Mouse (Mus musculus) cerebellum, postnatal 14 days (tissue): ENCODE data around the gene Blcap.
"Not testable (repeated sequence)": the region's sequence is repeated elsewhere in the genome, so short reads cannot be mapped to it uniquely, and the experiment has no call there.

Experiments
- DNase-seq, 2 experiments: peaks; one replicate each; pipeline ENCODE4 v3.0.0; 2021; ENCODE audit warnings: mixed read lengths in 2 of 2

Gene Blcap

GRCm38 (mm10) chr2:157571224-157571832 lies at the start of gene Blcap:
Gene Blcap (minus strand): TSS chr2:157571274.
- peak; percentile 70 to 73 for DNase-seq

GRCm38 (mm10) chr2:157618393-157618792 lies 47.3 kb upstream of the Blcap start:
- no peak for DNase-seq

- no peak for DNase-seq
Measured at GRCm38 (mm10) chr2:157613997-157614396, 42.9 kb upstream of the Blcap start.

GRCm38 (mm10) chr2:157611735-157612134 lies 40.7 kb upstream of the Blcap start:
- no peak for DNase-seq

GRCm38 (mm10) chr2:157607542-157608236 lies 36.6 kb upstream of the Blcap start:
- DNase-seq, result no peak

GRCm38 (mm10) chr2:157605025-157605675 lies 34.1 kb upstream of the Blcap start:
- DNase-seq, result peak; percentile 94 to 95

- no peak for DNase-seq
Measured at GRCm38 (mm10) chr2:157601435-157601839, 30.4 kb upstream of the Blcap start.

- DNase-seq, result no peak
Measured at GRCm38 (mm10) chr2:157596876-157597566, 25.9 kb upstream of the Blcap start.

GRCm38 (mm10) chr2:157585351-157585750 lies 14.3 kb upstream of the Blcap start:
- DNase-seq, result not testable (repeated sequence)

GRCm38 (mm10) chr2:157572786-157573185 lies 1.7 kb upstream of the Blcap start:
- DNase-seq, result no peak

- peak in 1 of 2 experiments; percentile 69 for DNase-seq
Measured at GRCm38 (mm10) chr2:157569796-157570485, 1.1 kb downstream of the Blcap start.

- DNase-seq, result no peak
Measured at GRCm38 (mm10) chr2:157568881-157569280, 2.2 kb downstream of the Blcap start.

- peak in 1 of 2 experiments; percentile 16 for DNase-seq
Measured at GRCm38 (mm10) chr2:157567235-157567961, 3.7 kb downstream of the Blcap start.

GRCm38 (mm10) chr2:157566260-157566952 lies 4.7 kb downstream of the Blcap start:
- peak; percentile 88 to 91 for DNase-seq

- DNase-seq, result no peak
Measured at GRCm38 (mm10) chr2:157565898-157566259, 5.2 kb downstream of the Blcap start.

GRCm38 (mm10) chr2:157565446-157565845 lies 5.6 kb downstream of the Blcap start:
- DNase-seq, result no peak

- peak in 1 of 2 experiments; percentile 1 for DNase-seq
Measured at GRCm38 (mm10) chr2:157564723-157565122, 6.4 kb downstream of the Blcap start.

GRCm38 (mm10) chr2:157563031-157563430 lies 8.0 kb downstream of the Blcap start:
- no peak for DNase-seq

GRCm38 (mm10) chr2:157561165-157561836 lies 9.8 kb downstream of the Blcap start:
- DNase-seq, result peak; percentile 89 to 93

- DNase-seq, result peak in 1 of 2 experiments; percentile 52
Measured at GRCm38 (mm10) chr2:157560302-157560701, 10.8 kb downstream of the Blcap start.

- DNase-seq, result peak; percentile 83
Measured at GRCm38 (mm10) chr2:157559858-157560257, 11.2 kb downstream of the Blcap start, which contains the start of gene Nnat. Gene Nnat (plus strand): TSS chr2:157560078.
